Mouse (Mus musculus) intestine, postnatal 0 days (tissue): ENCODE results near the gene Drc3. TPM values are rescaled to one million over a fixed set of nuclear protein-coding genes. Genes with fewer than 3 reads are reported as not detected.

Experiments
- ATAC-seq: fragments of 200-750 bp; cut with Nextera tagmentation; 2 replicates; pipeline ENCODE4 v1.8.0; 2017; ENCODE audit warnings: mild to moderate bottlenecking, moderate TSS enrichment, moderate library complexity
- H3K27ac ChIP-seq: fragments of 300-500 bp; sonication (generic); 2 replicates; pipeline ENCODE4 v1.5.1; 2014; ENCODE audit warnings: mild to moderate bottlenecking, low read depth, low read length, moderate library complexity
- H3K27me3 ChIP-seq: fragments of 300-500 bp; sonication (generic); replicated peaks from 2 replicates; pipeline ENCODE4 v1.6.1; 2014; ENCODE audit warnings: low read length, mixed read lengths; ENCODE audit not compliant: control insufficient read depth, insufficient read depth
- H3K36me3 ChIP-seq: fragments of 300-500 bp; sonication (generic); 2 replicates; pipeline ENCODE4 v1.6.1; 2014; ENCODE audit warnings: mild to moderate bottlenecking, moderate library complexity; ENCODE audit not compliant: control insufficient read depth, insufficient read depth
- H3K4me1 ChIP-seq: fragments of 300-500 bp; sonication (generic); replicated peaks from 2 replicates; pipeline ENCODE4 v1.6.1; 2014; ENCODE audit warnings: antibody characterized with exemption, low read length, mixed read lengths; ENCODE audit not compliant: control insufficient read depth, insufficient read depth
- H3K4me2 ChIP-seq: fragments of 300-500 bp; sonication (generic); replicated peaks from 2 replicates; pipeline ENCODE4 v1.6.1; 2014; ENCODE audit warnings: low read depth, mild to moderate bottlenecking, moderate library complexity
- H3K4me3 ChIP-seq: fragments of 300-500 bp; sonication (generic); 2 replicates; pipeline ENCODE4 v1.5.1; 2014; ENCODE audit warnings: low read depth, low read length
- H3K9ac ChIP-seq: fragments of 300-500 bp; sonication (generic); 2 replicates; pipeline ENCODE4 v1.6.1; 2014; ENCODE audit warnings: mild to moderate bottlenecking, low read depth, low read length
- H3K9me3 ChIP-seq: fragments of 300-500 bp; sonication (generic); 2 replicates; pipeline ENCODE4 v1.6.1; 2016; ENCODE audit warnings: mixed run types; ENCODE audit not compliant: control insufficient read depth
- CTCF ChIP-seq: sonication (generic); IDR thresholded peaks from 2 replicates; pipeline ENCODE4 v1.5.1; 2016; ENCODE audit warnings: low read depth, mild to moderate bottlenecking, control low read depth, antibody characterized with exemption, moderate library complexity
- WGBS: fragments of 180-500 bp; shearing (Covaris S2); extraction: QIAGEN DNeasy Blood & Tissue Kit; methylation state at CpG from one replicate; pipeline ENCODE4 v1.1.7; 2014; 5-methylcytosine and 5-hydroxymethylcytosine counted together
- polyA plus RNA-seq: library from polyadenylated mRNA; unstranded; fragments of >200 nt; fragmentation: Nextera tagmentation; extraction: Ambion mirVana; gene quantifications from 2 replicates; pipeline ENCODE4 v1.2.1, GENCODE M21; 2015

The Drc3 gene
- polyA plus RNA-seq, 1 experiment from 2014 or later = 1.7 TPM

DNA sequence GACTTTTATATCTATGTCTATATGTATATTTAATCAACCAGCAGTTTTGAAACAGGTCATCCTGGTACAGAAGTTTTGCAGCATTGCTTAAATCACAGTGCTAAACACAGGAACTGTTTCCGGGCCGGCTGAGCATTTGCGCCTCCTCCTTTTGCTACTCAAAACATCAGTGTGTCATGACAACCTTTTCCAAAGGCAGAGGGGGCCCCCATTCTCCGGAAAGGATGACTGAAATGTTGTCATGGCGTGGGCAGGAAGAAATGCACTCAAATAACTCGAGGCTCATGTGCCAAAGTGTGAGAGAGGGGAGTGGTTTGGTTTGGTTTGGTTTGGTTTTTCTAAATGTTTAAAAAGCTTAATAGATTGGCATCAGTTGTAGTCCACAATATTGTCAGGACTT, 89.8 kb downstream of the Drc3 start:
- TF ChIP-seq CTCF = no peak
- H3K4me3 ChIP-seq = no peak overlapping the region
- no peak for ATAC-seq
- H3K4me2 ChIP-seq = no peak overlapping the region
- peaks cover 44% of the 10 kb centered on the region for H3K36me3 ChIP-seq
- H3K27me3 ChIP-seq = no peaks in the 10 kb centered on the region
- no peak overlapping the region for H3K27ac ChIP-seq
- H3K9me3 ChIP-seq = no peaks in the 10 kb centered on the region
- H3K4me1 ChIP-seq = no peaks in the 10 kb centered on the region
- WGBS = 89% methylated on average over 6 of the region's 6 CpGs
- no peak overlapping the region for H3K9ac ChIP-seq

Other genes with a start within 250 kb of the Drc3 start
- 10.1 and 10.6 TPM in 2 replicates for gene Rai1, start 248.3 kb upstream of the Drc3 start, polyA plus RNA-seq
- gene Srebf1, start 130.7 kb upstream of the Drc3 start, polyA plus RNA-seq = 86.9 and 88.1 TPM in 2 replicates
- gene Tom1l2, start 424 bp upstream of the Drc3 start, polyA plus RNA-seq = 29.6 and 35.1 TPM in 2 replicates
- gene Gid4, start 63.8 kb downstream of the Drc3 start, polyA plus RNA-seq = 11.3 and 12.2 TPM in 2 replicates
- gene Atpaf2, start 65.1 kb downstream of the Drc3 start, polyA plus RNA-seq = 60.3 and 70.4 TPM in 2 replicates
- 40.9 and 41.7 TPM in 2 replicates for gene Drg2, start 101.3 kb downstream of the Drc3 start, polyA plus RNA-seq
- 0.03 and 0.05 TPM in 2 replicates for gene Myo15, start 116.0 kb downstream of the Drc3 start, polyA plus RNA-seq
- gene Alkbh5, start 183.1 kb downstream of the Drc3 start, polyA plus RNA-seq = 37.3 and 41.7 TPM in 2 replicates